Comparison of ENCODE assay signal across 16 mouse cellular contexts in the genomic region with DNA sequence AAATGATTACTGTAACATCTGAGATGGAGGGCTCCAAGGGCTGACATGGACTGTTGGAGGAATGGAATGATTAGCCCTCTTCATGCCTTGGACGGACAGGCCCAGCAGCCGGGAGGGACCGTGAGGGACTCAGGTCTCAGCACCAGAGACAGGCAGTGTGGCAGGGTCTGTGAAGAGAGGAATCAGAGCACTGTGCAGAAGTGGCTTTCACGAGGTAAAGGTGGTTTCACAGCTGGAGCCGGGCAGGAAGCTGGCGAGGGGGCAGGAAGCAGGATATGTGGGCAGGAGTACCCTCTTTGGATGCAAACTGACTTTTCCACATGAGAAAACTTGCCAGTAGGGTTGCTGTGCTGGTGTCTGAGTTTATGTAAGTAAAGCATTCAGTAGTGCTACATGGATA. TPM values are rescaled to one million over a fixed set of nuclear protein-coding genes. Genes with fewer than 3 reads are reported as not detected.
DNase-seq lines count a peak whose midpoint lies in the region; ATAC-seq lines count a peak whose summit lies in the region.
"Had no signal": no experiment of that assay in that cellular context is flagged by ENCODE, and none has a peak within 500 bp of the region (broad histone marks: within the 10 kb centered on the region; RNA-seq: fewer than 3 reads in every experiment).

No protein-coding gene starts in this region.

- WGBS in kidney, embryonic 14.5 days = 63% methylated on average over 6 of the region's 6 CpGs
- WGBS in intestine, embryonic 16.5 days = 66% methylated on average over 6 of the region's 6 CpGs
- 85% methylated on average over 6 of the region's 6 CpGs for WGBS in forebrain, embryonic 12.5 days

- no peaks in the 10 kb centered on the region for H3K9me3 ChIP-seq in kidney, embryonic 14.5 days (ENCODE audit: control insufficient read depth, low read length)
- no peaks in the 10 kb centered on the region for H3K9me3 ChIP-seq in intestine, embryonic 16.5 days (ENCODE audit: control insufficient read depth, low read length)
- H3K9me3 ChIP-seq in forebrain, embryonic 12.5 days = no peaks in the 10 kb centered on the region

- 0 out of 2 replicates have a peak, but pooled peaks cover 2% of the 10 kb centered on the region for H3K36me3 ChIP-seq in kidney, embryonic 14.5 days (ENCODE audit: control insufficient read depth, insufficient read depth, low read length)
- H3K36me3 ChIP-seq in intestine, embryonic 16.5 days (ENCODE audit: control insufficient read depth, insufficient read depth, low read length) = no peaks in the 10 kb centered on the region
- H3K36me3 ChIP-seq in forebrain, embryonic 12.5 days (replicated peaks) = peaks cover 5% of the 10 kb centered on the region; the same call in 1 of the 2 replicates

- no peak overlapping the region for H3K9ac ChIP-seq in kidney, embryonic 14.5 days (ENCODE audit: low read depth, low read length)
- H3K9ac ChIP-seq in intestine, embryonic 16.5 days (ENCODE audit: low read depth, low read length) = 0 out of 2 replicates have a peak overlapping the region, but pooled peaks have one; percentile 16
- no peak overlapping the region for H3K9ac ChIP-seq in forebrain, embryonic 12.5 days

- no peak for DNase-seq in kidney, postnatal 4 days
- DNase-seq in thymus, adult 18-20 months = peak; percentile 36 to 51
- no peak for DNase-seq in right cerebral cortex, postnatal 10 days (ENCODE audit: low spot score in 2 of 2)
- DNase-seq in left cerebral cortex, postnatal 25 days (ENCODE audit: low spot score in 2 of 2) = no peak
- DNase-seq: adrenal gland, postnatal 10 days; cerebellum, adult 11 months; embryo, embryonic 11 days; heart, adult 2 months; heart, postnatal 36 days; kidney, adult 8-10 months; lung, postnatal 10 days had no signal

- peaks cover 15% of the 10 kb centered on the region for H3K4me1 ChIP-seq in kidney, embryonic 14.5 days (ENCODE audit: control insufficient read depth, insufficient read depth, low read length)
- H3K4me1 ChIP-seq in intestine, embryonic 16.5 days (ENCODE audit: control insufficient read depth, insufficient read depth, low read length) = peaks cover 58% of the 10 kb centered on the region
- H3K4me1 ChIP-seq in forebrain, embryonic 12.5 days = peaks cover 25% of the 10 kb centered on the region

- no peak overlapping the region for H3K4me2 ChIP-seq in kidney, embryonic 14.5 days (replicated peaks; ENCODE audit: low read depth, low read length)
- H3K4me2 ChIP-seq in intestine, embryonic 16.5 days (ENCODE audit: low read depth, low read length) = 0 out of 2 replicates have a peak overlapping the region, but pooled peaks have one; percentile 14
- H3K4me2 ChIP-seq in forebrain, embryonic 12.5 days = no peak overlapping the region

- ATAC-seq in kidney, embryonic 14.5 days (ENCODE audit: low FRiP score, low TSS enrichment) = 0 out of 2 replicates have a peak, but pooled peaks have one; percentile 11
- ATAC-seq in CD4-positive, CD25-positive, alpha-beta regulatory T cell, adult 4 months = peak; percentile 50
- ATAC-seq in intestine, embryonic 16.5 days = no peak
- no peak for ATAC-seq in forebrain, embryonic 12.5 days (ENCODE audit: low FRiP score)

- no peak overlapping the region for H3K27ac ChIP-seq in kidney, embryonic 14.5 days (ENCODE audit: low read depth, low read length)
- H3K27ac ChIP-seq in intestine, embryonic 16.5 days (ENCODE audit: low read length) = peak overlapping the region; percentile 74
- no peak overlapping the region for H3K27ac ChIP-seq in forebrain, embryonic 12.5 days
- H3K27ac ChIP-seq: heart, adult 2 months had no signal

- no peak overlapping the region for H3K4me3 ChIP-seq in kidney, embryonic 14.5 days (ENCODE audit: low read length)
- H3K4me3 ChIP-seq in intestine, embryonic 16.5 days (ENCODE audit: low read length) = no peak overlapping the region
- H3K4me3 ChIP-seq in forebrain, embryonic 12.5 days (replicated peaks) = no peak overlapping the region
- H3K4me3 ChIP-seq: erythroblast, embryonic 14.5 days; heart, adult 2 months had no signal

- intact Hi-C loops in left cerebral cortex, postnatal 25 days (cut with DNase I) = no loop called here

- H3K27me3 ChIP-seq in kidney, embryonic 14.5 days (ENCODE audit: control insufficient read depth, insufficient read depth, low read length) = no peaks in the 10 kb centered on the region
- no peaks in the 10 kb centered on the region for H3K27me3 ChIP-seq in intestine, embryonic 16.5 days (replicated peaks; ENCODE audit: control insufficient read depth, insufficient read depth, low read length)
- H3K27me3 ChIP-seq in forebrain, embryonic 12.5 days = no peaks in the 10 kb centered on the region

RNA-seq across cellular contexts. Expression of gene Elovl6, which starts 20.2 kb away (rescaled TPM):
- polyA plus RNA-seq in kidney, embryonic 14.5 days (2014; fragmentation: Nextera tagmentation; extraction: Ambion mirVana) = 38.9 and 50.4 TPM in 2 replicates
- polyA plus RNA-seq in CD4-positive, CD25-positive, alpha-beta regulatory T cell, adult 4 months (2017; shearing (Covaris generic)) = 10 to 100 TPM; 14.3 to 14.6 TPM
- polyA plus RNA-seq in intestine, embryonic 16.5 days (2015; fragmentation: Nextera tagmentation; extraction: Ambion mirVana) = 51.4 and 51.7 TPM in 2 replicates
- 34.6 and 37.4 TPM in 2 replicates for polyA plus RNA-seq in forebrain, embryonic 12.5 days (2016; fragmentation: Nextera tagmentation; extraction: Ambion mirVana)
- 10 to 100 TPM; 33.7 to 34.7 TPM for total RNA-seq in left cerebral cortex, postnatal 25 days (2021)

Comparison
In these comparisons a context has a peak if more than half of its experiments do, and no peak if none do; other contexts are left out.
1. ATAC-seq: peak in kidney, embryonic 14.5 days (single experiment) and CD4-positive, CD25-positive, alpha-beta regulatory T cell, adult 4 months (single experiment); none in intestine, embryonic 16.5 days (single experiment) and forebrain, embryonic 12.5 days (single experiment).
2. DNase-seq: peak in thymus, adult 18-20 months (2 of 2); none in kidney, postnatal 4 days (0 of 2), right cerebral cortex, postnatal 10 days (0 of 2) and left cerebral cortex, postnatal 25 days (0 of 2).